Mouse (Mus musculus) C2C12 (cell line): ENCODE measurements around the gene Wdr61.

ENCODE experiments used
- CTCF ChIP-seq: IDR thresholded peaks from one replicate; pipeline ENCODE4 v1.5.1; 2011; ENCODE audit not compliant: control insufficient read depth, insufficient read depth, insufficient read length
- MAX ChIP-seq: IDR thresholded peaks from one replicate; pipeline ENCODE4 v1.6.1; 2011; ENCODE audit warnings: mild to moderate bottlenecking, control low read depth
- MYOG ChIP-seq: IDR thresholded peaks from one replicate; pipeline ENCODE4 v1.6.1; 2011; ENCODE audit not compliant: control insufficient read depth, insufficient read length; ENCODE audit errors: extremely low read depth
- USF1 ChIP-seq: IDR thresholded peaks from one replicate; pipeline ENCODE4 v1.6.1; 2011; ENCODE audit warnings: low read depth, mild to moderate bottlenecking, control low read depth, moderate library complexity

DNA sequence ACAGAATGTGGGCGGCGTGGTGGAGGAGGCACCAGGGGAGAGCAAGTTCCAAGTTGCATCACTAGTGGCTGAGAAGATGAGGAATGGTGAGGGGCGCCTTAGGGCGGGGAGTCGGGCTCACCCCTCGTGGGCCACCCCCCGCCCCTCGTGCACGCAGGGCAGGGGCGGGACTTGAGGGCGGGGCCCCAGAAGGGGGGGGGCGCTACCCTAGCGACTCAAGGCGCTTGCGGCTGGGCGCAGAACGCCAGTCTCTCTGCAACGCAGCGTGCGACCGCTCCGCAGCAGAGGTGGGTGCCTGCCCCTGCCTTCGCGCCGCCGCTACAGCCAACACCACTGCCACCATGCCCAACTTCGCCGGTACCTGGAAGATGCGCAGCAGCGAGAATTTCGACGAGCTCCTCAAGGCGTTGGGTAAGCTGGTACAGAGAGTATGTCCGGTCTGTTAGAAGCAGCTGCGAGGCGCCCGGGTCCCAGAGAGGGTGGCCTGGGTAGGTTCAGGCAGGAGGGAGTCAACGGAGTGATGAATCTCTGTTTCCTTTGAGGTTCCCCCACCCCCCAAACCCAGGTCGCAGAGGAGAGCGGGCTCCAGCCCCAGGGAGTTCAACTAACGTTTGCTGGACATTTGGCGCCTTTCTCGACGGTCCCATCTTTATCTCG, 30.4 kb upstream of the Wdr61 start, which contains the start of gene Crabp1:
- TF ChIP-seq USF1 (no peak), CTCF (no peak), MAX (no peak), MYOG (no peak)
